8 mouse cellular contexts compared by ENCODE assay signal in genomic region chr10:81811899-81812298, GRCm38 (mm10). TPM values are rescaled to one million over a fixed set of nuclear protein-coding genes. Genes with fewer than 3 reads are reported as not detected.
DNase-seq lines count a peak whose midpoint lies in the region; ATAC-seq and TF ChIP-seq lines count a peak whose summit lies in the region.
"Not testable (repeated sequence)": the region's sequence is repeated elsewhere in the genome, so short reads cannot be mapped to it uniquely, and the experiment has no call there.

Gene Gm4767, plus strand, starts transcription at chr10:81812186.

- TF ChIP-seq EP300 in ES-Bruce4 (IDR thresholded peaks at IDR 0.05; ENCODE audit: insufficient read depth, low read depth, low read length): not testable (repeated sequence)

- intact Hi-C loops in gastrocnemius, adult 2 months (cut with DNase I): not testable (repeated sequence)

- not testable (repeated sequence) for TF ChIP-seq POLR2A in ES-Bruce4 (IDR thresholded peaks at IDR 0.05; ENCODE audit: insufficient read depth, low read length)

- H3K4me3 ChIP-seq in ES-Bruce4 (ENCODE audit: low read depth, low read length): peak within 1 kb of the TSS; percentile 56
- not testable (repeated sequence) for H3K4me3 ChIP-seq in gastrocnemius, adult 2 months; hindbrain, embryonic 12.5 days; kidney, embryonic 16.5 days (ENCODE audit: low read length); limb, embryonic 10.5 days; stomach, embryonic 15.5 days (replicated peaks)

- H3K9me3 ChIP-seq in ES-Bruce4 (replicated peaks; ENCODE audit: control insufficient read depth, insufficient read depth, low read length, poor library complexity, severe bottlenecking); hindbrain, embryonic 12.5 days (replicated peaks); kidney, embryonic 16.5 days (ENCODE audit: low read length); limb, embryonic 10.5 days (replicated peaks); stomach, embryonic 15.5 days: not testable (repeated sequence)

- TF ChIP-seq CTCF in ES-Bruce4 (IDR thresholded peaks at IDR 0.05; ENCODE audit: low read depth, low read length); gastrocnemius, adult 2 months (IDR thresholded peaks at IDR 0.05): not testable (repeated sequence)

- H3K27me3 ChIP-seq in ES-Bruce4 (ENCODE audit: control insufficient read depth, insufficient read depth, low read length, poor library complexity, severe bottlenecking); hindbrain, embryonic 12.5 days; kidney, embryonic 16.5 days (ENCODE audit: insufficient read depth, low read length); limb, embryonic 10.5 days (ENCODE audit: low read depth, poor library complexity, severe bottlenecking); stomach, embryonic 15.5 days (replicated peaks): not testable (repeated sequence)

- H3K9ac ChIP-seq in ES-Bruce4 (ENCODE audit: low read depth, poor library complexity, severe bottlenecking); hindbrain, embryonic 12.5 days; kidney, embryonic 16.5 days (replicated peaks; ENCODE audit: low read length); stomach, embryonic 15.5 days: not testable (repeated sequence)

- ATAC-seq in hindbrain, embryonic 12.5 days (ENCODE audit: low FRiP score); stomach, embryonic 15.5 days (ENCODE audit: insufficient read depth, low FRiP score, low read depth): not testable (repeated sequence)
- ATAC-seq in kidney, embryonic 16.5 days (ENCODE audit: low FRiP score, low TSS enrichment): 0 out of 2 replicates have a peak, but pooled peaks have one; percentile 57

- WGBS in hindbrain, embryonic 12.5 days: 25% methylated on average over 17 of the region's 20 CpGs
- 22% methylated on average over 11 of the region's 20 CpGs for WGBS in kidney, embryonic 16.5 days
- 40% methylated on average over 11 of the region's 20 CpGs for whole genome bisulfite sequencing in limb, embryonic 10.5 days
- 26% methylated on average over 17 of the region's 20 CpGs for WGBS in stomach, embryonic 15.5 days

- not testable (repeated sequence) for H3K4me1 ChIP-seq in ES-Bruce4 (ENCODE audit: control insufficient read depth, insufficient read depth, low read length); hindbrain, embryonic 12.5 days; kidney, embryonic 16.5 days (ENCODE audit: insufficient read depth, low read length); limb, embryonic 10.5 days; stomach, embryonic 15.5 days

- H3K36me3 ChIP-seq in ES-Bruce4 (ENCODE audit: control insufficient read depth, insufficient read depth, low read length, poor library complexity, severe bottlenecking); hindbrain, embryonic 12.5 days; kidney, embryonic 16.5 days (ENCODE audit: insufficient read depth, low read length); limb, embryonic 10.5 days; stomach, embryonic 15.5 days: not testable (repeated sequence)

- 0 out of 2 replicates have a peak within 1 kb of the TSS, but pooled peaks have one; percentile 13 for H3K4me2 ChIP-seq in hindbrain, embryonic 12.5 days (replicated peaks)
- not testable (repeated sequence) for H3K4me2 ChIP-seq in kidney, embryonic 16.5 days (replicated peaks; ENCODE audit: low read depth, low read length)
- H3K4me2 ChIP-seq in stomach, embryonic 15.5 days: peak within 1 kb of the TSS; percentile 33

- peak; percentile 4 to 17 for DNase-seq in cerebellum, adult 18-20 months
- DNase-seq in gastrocnemius, adult 2 months: peak; percentile 12
- DNase-seq in limb, embryonic 10.5 days (ENCODE audit: low spot score): peak; percentile 23
- DNase-seq in lung, postnatal 4 days: peak; percentile 3 to 15

- not testable (repeated sequence) for H3K27ac ChIP-seq in ES-Bruce4 (ENCODE audit: insufficient read depth, low read length); gastrocnemius, adult 2 months; hindbrain, embryonic 12.5 days; kidney, embryonic 16.5 days (ENCODE audit: low read length); limb, embryonic 10.5 days; stomach, embryonic 15.5 days

RNA-seq across cellular contexts. Expression of gene Gm4767, which starts in this region (rescaled TPM):
- 3.2 and 5.7 TPM in 2 replicates for polyA plus RNA-seq in ES-Bruce4 (2011; ENCODE audit: insufficient read depth, insufficient read length, low read depth, missing spikeins)
- 1 to 10 TPM in 1 of 2 experiments, under 1 TPM in 1; 0.89 to 1.0 TPM for total RNA-seq in gastrocnemius, adult 2 months (2021)
- polyA plus RNA-seq in hindbrain, embryonic 12.5 days (2016; fragmentation: Nextera tagmentation; extraction: Ambion mirVana): 2.3 and 2.9 TPM in 2 replicates
- 3.1 and 4.2 TPM in 2 replicates for polyA plus RNA-seq in kidney, embryonic 16.5 days (2015; fragmentation: Nextera tagmentation; extraction: Ambion mirVana)
- 3.4 and 4.3 TPM in 2 replicates for polyA plus RNA-seq in limb, embryonic 10.5 days (2016; fragmentation: Nextera tagmentation; extraction: Ambion mirVana)
- 3.1 and 3.3 TPM in 2 replicates for polyA plus RNA-seq in stomach, embryonic 15.5 days (2015; fragmentation: Nextera tagmentation; extraction: Ambion mirVana)
